Mouse (Mus musculus): ENCODE data around the gene B130006D01Rik. TPM values are rescaled to one million over a fixed set of nuclear protein-coding genes. Genes with fewer than 3 reads are reported as not detected.

The B130006D01Rik gene
- polyA plus RNA-seq, 1 experiment from 2014 or later, result 1.1 TPM

DNA sequence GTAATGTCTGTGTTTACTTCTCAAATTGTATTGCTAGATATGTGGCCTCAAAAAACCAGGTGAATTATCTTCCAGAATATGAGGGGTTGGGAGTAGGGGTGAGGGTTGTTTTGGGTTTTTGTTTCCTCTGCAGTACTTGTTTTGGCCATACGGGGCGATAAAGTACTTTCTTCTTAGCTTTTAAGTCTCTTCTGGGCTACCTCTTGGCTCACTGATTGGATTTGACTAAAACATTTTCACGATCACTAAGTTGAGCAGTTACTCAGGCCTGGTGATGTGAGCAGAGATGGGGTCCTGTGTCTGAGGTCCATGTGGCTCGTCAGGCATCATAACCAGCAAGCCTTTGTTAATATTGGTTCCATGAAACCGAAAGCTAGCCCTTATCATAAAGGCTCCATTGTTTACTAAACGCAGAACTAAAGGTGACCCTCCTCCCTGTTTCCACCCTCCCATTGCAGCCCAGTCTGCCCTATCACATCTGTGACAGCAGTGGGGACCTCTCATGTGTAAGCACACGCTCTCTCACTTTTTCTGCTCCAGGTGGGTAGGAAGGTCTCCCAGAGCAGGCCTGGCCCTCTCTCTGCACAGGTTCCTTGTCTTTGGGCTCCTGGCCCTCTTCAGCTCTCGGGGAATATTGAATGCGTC lies 47.5 kb downstream of the B130006D01Rik start:
- no peak overlapping the region for H3K9ac ChIP-seq (ENCODE audit: low read depth, low read length)
- DNase-seq (ENCODE audit: low spot score), result no peak
- WGBS, result 56% methylated on average over 9 of the region's 9 CpGs
- H3K4me3 ChIP-seq (ENCODE audit: low read depth, low read length), result no peak overlapping the region
- no peak overlapping the region for H3K27ac ChIP-seq (replicated peaks; ENCODE audit: low read depth, low read length)
- no peaks in the 10 kb centered on the region for H3K4me1 ChIP-seq (ENCODE audit: control insufficient read depth, insufficient read depth, low read length)
- H3K4me2 ChIP-seq (ENCODE audit: low read depth, low read length), result no peak overlapping the region
- ATAC-seq (ENCODE audit: low read depth), result no peak
- H3K9me3 ChIP-seq (ENCODE audit: control insufficient read depth, low read length), result no peaks in the 10 kb centered on the region
- no peaks in the 10 kb centered on the region for H3K27me3 ChIP-seq (replicated peaks; ENCODE audit: control insufficient read depth, insufficient read depth, low read length)
- peaks cover 26% of the 10 kb centered on the region for H3K36me3 ChIP-seq (ENCODE audit: control insufficient read depth, insufficient read depth, low read length)

- H3K4me2 ChIP-seq (ENCODE audit: low read depth, low read length), result no peak overlapping the region
- H3K9ac ChIP-seq (ENCODE audit: low read depth, low read length), result no peak overlapping the region
- no peaks in the 10 kb centered on the region for H3K27me3 ChIP-seq (replicated peaks; ENCODE audit: control insufficient read depth, insufficient read depth, low read length)
- H3K4me3 ChIP-seq (ENCODE audit: low read depth, low read length), result no peak overlapping the region
- DNase-seq (ENCODE audit: low spot score) (no peak), ATAC-seq (ENCODE audit: low read depth) (no peak)
- no peak overlapping the region for H3K27ac ChIP-seq (replicated peaks; ENCODE audit: low read depth, low read length)
- H3K4me1 ChIP-seq (ENCODE audit: control insufficient read depth, insufficient read depth, low read length), result no peaks in the 10 kb centered on the region
- peaks cover 28% of the 10 kb centered on the region for H3K36me3 ChIP-seq (ENCODE audit: control insufficient read depth, insufficient read depth, low read length)
- H3K9me3 ChIP-seq (ENCODE audit: control insufficient read depth, low read length), result no peaks in the 10 kb centered on the region
- 77% methylated on average over 8 of the region's 8 CpGs for WGBS
Observed at GRCm38 (mm10) chr11:95771665-95772064, 48.3 kb downstream of the B130006D01Rik start.

GRCm38 (mm10) chr11:95773264-95773663 lies 49.9 kb downstream of the B130006D01Rik start:
- no peak for DNase-seq (ENCODE audit: low spot score)
- 79% methylated on average over 3 of the region's 3 CpGs for WGBS
- no peaks in the 10 kb centered on the region for H3K4me1 ChIP-seq (ENCODE audit: control insufficient read depth, insufficient read depth, low read length)

More at GRCm38 (mm10) chr11:95773264-95773663, 49.9 kb downstream of the B130006D01Rik start:
- H3K27ac ChIP-seq (replicated peaks; ENCODE audit: low read depth, low read length), result no peak overlapping the region
- ATAC-seq (ENCODE audit: low read depth), result no peak
- H3K27me3 ChIP-seq (replicated peaks; ENCODE audit: control insufficient read depth, insufficient read depth, low read length), result no peaks in the 10 kb centered on the region
- H3K4me2 ChIP-seq (ENCODE audit: low read depth, low read length), result no peak overlapping the region
- H3K9ac ChIP-seq (ENCODE audit: low read depth, low read length), result no peak overlapping the region
- H3K9me3 ChIP-seq (ENCODE audit: control insufficient read depth, low read length), result no peaks in the 10 kb centered on the region
- peaks cover 26% of the 10 kb centered on the region for H3K36me3 ChIP-seq (ENCODE audit: control insufficient read depth, insufficient read depth, low read length)
- no peak overlapping the region for H3K4me3 ChIP-seq (ENCODE audit: low read depth, low read length)

Other genes starting within 250 kb of the B130006D01Rik start
- gene Nxph3, start 209.0 kb upstream of the B130006D01Rik start, polyA plus RNA-seq (2014; fragmentation: Nextera tagmentation; extraction: Ambion mirVana), result 0.72 and 1.1 TPM in 2 replicates
- gene Ngfr, start 135.9 kb upstream of the B130006D01Rik start, polyA plus RNA-seq (2014; fragmentation: Nextera tagmentation; extraction: Ambion mirVana), result 47.5 and 58.7 TPM in 2 replicates
- 238 and 240 TPM in 2 replicates for gene Phb, start 56.6 kb upstream of the B130006D01Rik start, polyA plus RNA-seq (2014; fragmentation: Nextera tagmentation; extraction: Ambion mirVana)
- 11.5 and 11.6 TPM in 2 replicates for gene Zfp652, start 10.9 kb upstream of the B130006D01Rik start, polyA plus RNA-seq (2014; fragmentation: Nextera tagmentation; extraction: Ambion mirVana)
- gene Phospho1, start 100.9 kb downstream of the B130006D01Rik start, polyA plus RNA-seq (2014; fragmentation: Nextera tagmentation; extraction: Ambion mirVana), result 7.5 and 14.9 TPM in 2 replicates
- 15.0 and 16.2 TPM in 2 replicates for gene Gngt2, start 113.6 kb downstream of the B130006D01Rik start, polyA plus RNA-seq (2014; fragmentation: Nextera tagmentation; extraction: Ambion mirVana)
- 3.9 and 5.1 TPM in 2 replicates for gene Abi3, start 118.9 kb downstream of the B130006D01Rik start, polyA plus RNA-seq (2014; fragmentation: Nextera tagmentation; extraction: Ambion mirVana)
- not detected in 2 replicates for gene B4galnt2, start 191.3 kb downstream of the B130006D01Rik start, polyA plus RNA-seq (2014; fragmentation: Nextera tagmentation; extraction: Ambion mirVana)